Mouse (Mus musculus) CH12.LX (cell line): ENCODE results near the gene Pmepa1. TPM values are rescaled to one million over a fixed set of nuclear protein-coding genes. Genes with fewer than 3 reads are reported as not detected.

Experiments
- DNase-seq: peaks from one replicate; pipeline ENCODE4 v3.0.0-alpha.2; 2013; ENCODE audit errors: extremely low read depth
- H3K27ac ChIP-seq: 2 replicates; pipeline ENCODE4 v1.5.1; 2012; ENCODE audit warnings: low read depth, mild to moderate bottlenecking, control low read depth, moderate library complexity; ENCODE audit not compliant: insufficient read depth
- H3K27me3 ChIP-seq: replicated peaks from 2 replicates; pipeline ENCODE3; 2012; ENCODE audit warnings: inconsistent platforms
- H3K36me3 ChIP-seq, 2 experiments: replicated peaks in 1 of 2; 2 replicates each; pipeline versions ENCODE3 to v1.6.1; 2012; ENCODE audit warnings: inconsistent platforms in 1 of 2, low read length in 1 of 2, mild to moderate bottlenecking in 1 of 2, mixed read lengths in 1 of 2, moderate library complexity in 1 of 2; ENCODE audit not compliant: control insufficient read depth in 1 of 2, insufficient read depth in 1 of 2
- H3K4me1 ChIP-seq, 2 experiments: 2 replicates each; pipeline ENCODE4 v1.6.1; 2012; ENCODE audit warnings: inconsistent platforms in 1 of 2, moderate library complexity in 1 of 2; ENCODE audit not compliant: insufficient read depth in 2 of 2, control insufficient read depth in 1 of 2
- H3K4me2 ChIP-seq: 2 replicates; pipeline ENCODE4 v1.6.1; 2012; ENCODE audit warnings: low read depth, mild to moderate bottlenecking, control low read depth; ENCODE audit not compliant: poor library complexity, insufficient read depth, severe bottlenecking
- H3K4me3 ChIP-seq, 3 experiments: fragments of 150-350 bp in 1 of 3; sonication (generic) in 1 of 3; replicated peaks in 1 of 3; 2 replicates each; pipeline versions ENCODE3 to v1.5.1; 2011 to 2012; ENCODE audit warnings: low read depth in 2 of 3, low read length in 2 of 3, mild to moderate bottlenecking in 2 of 3, moderate library complexity in 2 of 3, control low read depth in 1 of 3, improper control_type of control experiment in 1 of 3, inconsistent platforms in 1 of 3, mixed read lengths in 1 of 3; ENCODE audit not compliant: poor library complexity in 1 of 3
- H3K79me2 ChIP-seq: replicated peaks from 2 replicates; pipeline ENCODE4 v1.6.1; 2012; ENCODE audit warnings: mild to moderate bottlenecking, moderate library complexity; ENCODE audit not compliant: control insufficient read depth, poor library complexity, insufficient read depth, severe bottlenecking; ENCODE audit errors: extremely low read depth
- H3K9ac ChIP-seq: 2 replicates; pipeline ENCODE4 v1.6.1; 2012; ENCODE audit warnings: low read depth, mild to moderate bottlenecking, control low read depth, moderate library complexity; ENCODE audit not compliant: insufficient read depth
- H3K9me3 ChIP-seq: replicated peaks from 2 replicates; pipeline ENCODE3; 2012; ENCODE audit warnings: low read length, inconsistent platforms, mixed read lengths
- BHLHE40 ChIP-seq: IDR thresholded peaks from 2 replicates; pipeline ENCODE4 v1.6.1; 2011; ENCODE audit warnings: mild to moderate bottlenecking, low read depth, low read length, improper control_type of control experiment
- CTCF ChIP-seq, 2 experiments: IDR thresholded peaks in 1 of 2; conservative IDR thresholded peaks in 1 of 2; 2 replicates each; pipeline ENCODE4 v1.5.1; 2011 to 2012; ENCODE audit warnings: low read depth in 2 of 2, low read length in 2 of 2, improper control_type of control experiment in 1 of 2, inconsistent platforms in 1 of 2, mild to moderate bottlenecking in 1 of 2, moderate library complexity in 1 of 2
- E2F4 ChIP-seq: IDR thresholded peaks from 2 replicates; pipeline ENCODE4 v1.6.1; 2011; ENCODE audit warnings: low read depth, low read length, improper control_type of control experiment; ENCODE audit not compliant: insufficient replicate concordance
- ELF1 ChIP-seq: IDR thresholded peaks from 2 replicates; pipeline ENCODE4 v1.6.1; 2014; ENCODE audit warnings: low read depth, mild to moderate bottlenecking, inconsistent platforms, low read length, improper control_type of control experiment
- EP300 ChIP-seq: IDR thresholded peaks from 2 replicates; pipeline ENCODE4 v1.6.1; 2011; ENCODE audit warnings: low read length, improper control_type of control experiment
- ETS1 ChIP-seq: conservative IDR thresholded peaks from 2 replicates; pipeline ENCODE4 v1.6.1; 2012; ENCODE audit warnings: low read depth, mild to moderate bottlenecking, inconsistent platforms, low read length, improper control_type of control experiment, moderate library complexity
- IRF4 ChIP-seq: IDR thresholded peaks from 2 replicates; pipeline ENCODE4 v1.6.1; 2014; ENCODE audit warnings: low read depth, mild to moderate bottlenecking, inconsistent platforms, low read length, improper control_type of control experiment
- MAX ChIP-seq: IDR thresholded peaks from 2 replicates; pipeline ENCODE4 v1.6.1; 2011; ENCODE audit warnings: low read length, improper control_type of control experiment
- MXI1 ChIP-seq: IDR thresholded peaks from 2 replicates; pipeline ENCODE4 v1.6.1; 2011; ENCODE audit warnings: mild to moderate bottlenecking, low read depth, low read length, improper control_type of control experiment
- NRF1 ChIP-seq: IDR thresholded peaks from 2 replicates; pipeline ENCODE4 v1.6.1; 2014; ENCODE audit warnings: low read depth, mild to moderate bottlenecking, inconsistent platforms, low read length, improper control_type of control experiment, moderate library complexity
- PAX5 ChIP-seq: IDR thresholded peaks from 2 replicates; pipeline ENCODE4 v1.6.1; 2012; ENCODE audit warnings: low read length, inconsistent platforms, mixed read lengths
- POLR2A ChIP-seq: IDR thresholded peaks from 2 replicates; pipeline ENCODE4 v1.6.1; 2011; ENCODE audit warnings: low read depth, mild to moderate bottlenecking, improper control_type of control experiment, low read length
- RCOR1 ChIP-seq: conservative IDR thresholded peaks from 2 replicates; pipeline ENCODE4 v1.6.1; 2012; ENCODE audit warnings: low read depth, mild to moderate bottlenecking, inconsistent platforms, low read length, improper control_type of control experiment
- SMC3 ChIP-seq: IDR thresholded peaks from 2 replicates; pipeline ENCODE4 v1.6.1; 2011; ENCODE audit warnings: low read depth, low read length, improper control_type of control experiment
- TBP ChIP-seq: conservative IDR thresholded peaks from 2 replicates; pipeline ENCODE4 v1.6.1; 2011; ENCODE audit warnings: low read depth, low read length, improper control_type of control experiment
- USF1 ChIP-seq: IDR thresholded peaks from 2 replicates; pipeline ENCODE4 v1.6.1; 2014; ENCODE audit warnings: low read depth, mild to moderate bottlenecking, inconsistent platforms, low read length, improper control_type of control experiment
- USF2 ChIP-seq: conservative IDR thresholded peaks from 2 replicates; pipeline ENCODE4 v1.6.1; 2011; ENCODE audit warnings: low read depth, low read length, improper control_type of control experiment
- ZNF384 ChIP-seq: IDR thresholded peaks from 2 replicates; pipeline ENCODE4 v1.6.1; 2012; ENCODE audit warnings: low read depth, low read length, improper control_type of control experiment, inconsistent platforms
- dilution Hi-C: fragments of 300-500 bp; cut with MboI; formaldehyde crosslinking; loops from 2 replicates; pipeline ENCODE4 v1.14.3; 2020; ENCODE audit warnings: low sequenced_read_pairs; ENCODE audit not compliant: extremely low pct_unique_long_range_greater_than_20kb, extremely low pct_ligation_motif_present
- in situ Hi-C: fragments of 300-500 bp; cut with MboI; formaldehyde crosslinking; loops from 3 replicates; pipeline ENCODE4 v1.14.3; 2019; ENCODE audit warnings: low sequenced_read_pairs, low pct_ligation_motif_present, low pct_unique_long_range_greater_than_20kb, mixed read lengths
- polyA plus RNA-seq: library from polyadenylated mRNA; unstranded; fragments of >175 nt; gene quantifications from 2 replicates; pipeline ENCODE4 v1.2.1, GENCODE M21; 2012; ENCODE audit warnings: low read depth; ENCODE audit not compliant: insufficient read length
- total RNA-seq, 2 experiments: library from RNA; depleted of rRNA; stranded (reverse); fragments of 300-350 nt in 1 of 2; fragments of >200 nt in 1 of 2; gene quantifications; 2 replicates each; pipeline ENCODE4 v1.2.3; 2012 to 2014

Gene Pmepa1
- total and polyA plus RNA-seq, 3 experiments = 1.6 to 11.8 (median 9.9) TPM

DNA sequence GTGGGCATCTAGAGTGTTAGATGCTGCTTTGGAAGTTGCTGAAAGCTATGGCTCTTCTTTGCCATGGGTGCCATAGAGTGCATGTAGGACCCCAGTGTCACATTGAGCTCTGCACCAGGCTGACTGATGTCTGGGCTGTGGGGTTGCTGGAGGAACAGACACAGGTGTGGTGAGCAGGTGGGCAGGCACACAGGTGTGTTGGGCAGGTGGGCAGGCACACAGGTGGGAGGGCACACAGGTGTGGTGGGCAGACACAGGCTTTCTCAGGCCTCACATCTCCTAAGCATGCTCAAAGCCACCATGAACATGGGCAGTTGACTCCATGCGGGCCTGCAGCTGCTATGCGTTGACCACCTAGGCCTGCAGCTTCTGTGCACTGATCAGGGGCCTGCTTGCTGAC lies 16.2 kb upstream of the Pmepa1 start:
- Histone ChIP-seq H3K27me3 (no peaks in the 10 kb centered on the region), H3K36me3 (no peaks in the 10 kb centered on the region), H3K9me3 (peaks cover 5% of the 10 kb centered on the region), H3K79me2 (no peaks in the 10 kb centered on the region), H3K9ac (no peak overlapping the region), H3K4me2 (no peak overlapping the region), H3K27ac (no peak overlapping the region), H3K4me3 (no peak overlapping the region), H3K4me1 (no peaks in the 10 kb centered on the region)
- in situ Hi-C loops (no loop called here), dilution Hi-C loops (no loop called here)
- DNase-seq = no peak
- TF ChIP-seq BHLHE40 = no peak

DNA sequence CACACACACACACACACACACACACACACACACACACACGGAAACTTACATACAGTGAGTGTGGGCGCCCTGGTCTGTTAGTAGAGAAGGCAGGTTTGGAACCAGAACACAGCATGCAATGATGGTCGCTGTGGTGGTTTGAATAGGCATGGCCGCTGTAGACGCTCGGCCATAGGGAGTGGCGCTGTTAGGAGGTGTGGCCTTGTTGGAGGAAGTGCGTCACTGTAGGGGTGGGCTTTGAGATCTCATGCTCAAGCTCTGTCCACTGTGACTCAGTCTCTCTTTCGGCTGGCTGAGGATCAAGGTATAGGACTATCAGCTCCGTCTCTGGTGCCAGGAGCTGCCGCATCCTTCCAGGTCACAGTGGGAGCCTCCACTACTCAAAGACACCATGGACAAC lies 14.6 kb upstream of the Pmepa1 start:
- no peaks in the 10 kb centered on the region for H3K4me1 ChIP-seq
- TF ChIP-seq USF1 = no peak
- TF ChIP-seq RCOR1 = no peak
- TF ChIP-seq CTCF (conservative IDR thresholded peaks at IDR 0.05 in 1 of 2, IDR thresholded peaks at IDR 0.05 in 1 of 2; ENCODE audit: low read depth in 2 of 2, low read length in 2 of 2) = no peak
- no peak for TF ChIP-seq BHLHE40
- TF ChIP-seq PAX5 = no peak
- no peak for TF ChIP-seq MAX
- no peak for TF ChIP-seq POLR2A
- no peak for TF ChIP-seq USF2
- TF ChIP-seq E2F4 = no peak
- TF ChIP-seq SMC3 = no peak
- TF ChIP-seq NRF1 = no peak
- TF ChIP-seq EP300 = no peak
- no peak for TF ChIP-seq TBP
- no peak for TF ChIP-seq ZNF384
- no peak for TF ChIP-seq ETS1
- TF ChIP-seq IRF4 = no peak
- TF ChIP-seq ELF1 = no peak
- TF ChIP-seq MXI1 = no peak
- TF ChIP-seq, all 38 proteins: peak for 0
- no peaks in the 10 kb centered on the region for H3K27me3 ChIP-seq
- peaks cover 5% of the 10 kb centered on the region for H3K9me3 ChIP-seq
- no peak overlapping the region for H3K4me3 ChIP-seq
- no peak overlapping the region for H3K4me2 ChIP-seq
- H3K79me2 ChIP-seq = no peaks in the 10 kb centered on the region
- no peak for DNase-seq
- no peak overlapping the region for H3K9ac ChIP-seq
- dilution Hi-C loops = no loop called here
- in situ Hi-C loops = no loop called here
- no peaks in the 10 kb centered on the region for H3K36me3 ChIP-seq
- H3K27ac ChIP-seq = no peak overlapping the region
